Mouse (Mus musculus) heart, embryonic 11.5 days (tissue): Measurements from ENCODE around the gene Slc30a5. TPM values are rescaled to one million over a fixed set of nuclear protein-coding genes. Genes with fewer than 3 reads are reported as not detected.
"Not testable (repeated sequence)": the region's sequence is repeated elsewhere in the genome, so short reads cannot be mapped to it uniquely, and the experiment has no call there.

Experiments
- ATAC-seq: fragments of 200-750 bp; cut with Nextera tagmentation; replicated peaks from 2 replicates; pipeline ENCODE4 v1.8.0; 2017; ENCODE audit warnings: moderate library complexity; ENCODE audit not compliant: insufficient number of reproducible peaks, low FRiP score, low TSS enrichment
- H3K27ac ChIP-seq: fragments of 300-500 bp; sonication (generic); 2 replicates; pipeline ENCODE4 v1.5.1; 2014; ENCODE audit warnings: mild to moderate bottlenecking, low read depth, low read length
- H3K27me3 ChIP-seq: fragments of 300-500 bp; sonication (generic); 2 replicates; pipeline ENCODE4 v1.6.1; 2014; ENCODE audit warnings: mild to moderate bottlenecking, low read length, mixed read lengths; ENCODE audit not compliant: control insufficient read depth, insufficient read depth
- H3K36me3 ChIP-seq: fragments of 300-500 bp; sonication (generic); 2 replicates; pipeline ENCODE4 v1.6.1; 2014; ENCODE audit warnings: mild to moderate bottlenecking, low read length, moderate library complexity, mixed read lengths; ENCODE audit not compliant: control insufficient read depth, insufficient read depth
- H3K4me1 ChIP-seq: fragments of 300-500 bp; sonication (generic); 2 replicates; pipeline ENCODE4 v1.6.1; 2014; ENCODE audit warnings: low read length; ENCODE audit not compliant: control insufficient read depth, insufficient read depth
- H3K4me2 ChIP-seq: fragments of 300-500 bp; sonication (generic); 2 replicates; pipeline ENCODE4 v1.6.1; 2014; ENCODE audit warnings: mild to moderate bottlenecking, moderate library complexity
- H3K4me3 ChIP-seq: fragments of 300-500 bp; sonication (generic); 2 replicates; pipeline ENCODE4 v1.5.1; 2014; ENCODE audit warnings: low read depth, low read length
- H3K9ac ChIP-seq: fragments of 300-500 bp; sonication (generic); 2 replicates; pipeline ENCODE4 v1.6.1; 2014; ENCODE audit warnings: mild to moderate bottlenecking, low read depth, low read length, moderate library complexity
- H3K9me3 ChIP-seq: fragments of 300-500 bp; sonication (generic); replicated peaks from 2 replicates; pipeline ENCODE4 v1.6.1; 2016; ENCODE audit warnings: low read length; ENCODE audit not compliant: control insufficient read depth
- WGBS: fragments of 180-500 bp; shearing (Covaris S2); extraction: QIAGEN DNeasy Blood & Tissue Kit; methylation state at CpG from one replicate; pipeline ENCODE4 v1.1.7; 2014; ENCODE audit not compliant: insufficient replicate concordance; 5-methylcytosine and 5-hydroxymethylcytosine counted together
- polyA plus RNA-seq: library from polyadenylated mRNA; unstranded; fragments of >200 nt; fragmentation: Nextera tagmentation; extraction: Ambion mirVana; gene quantifications from 2 replicates; pipeline ENCODE4 v1.2.1, GENCODE M21; 2014

Slc30a5 gene
- polyA plus RNA-seq, 1 experiment from 2014 or later, result 37.7 TPM

- not testable (repeated sequence) for ATAC-seq
- 94% methylated on average over 11 of the region's 14 CpGs for WGBS
These were observed 45.2 kb downstream of the Slc30a5 start for GRCm38 (mm10) chr13:100788057-100788456.

GRCm38 (mm10) chr13:100787316-100788010 lies 45.8 kb downstream of the Slc30a5 start:
- Histone ChIP-seq H3K27ac (no peak overlapping the region), H3K36me3 (no peaks in the 10 kb centered on the region; the same call in 1 of the 2 replicates), H3K4me1 (peaks cover 18% of the 10 kb centered on the region), H3K9ac (no peak overlapping the region), H3K4me2 (no peak overlapping the region), H3K9me3 (no peaks in the 10 kb centered on the region), H3K4me3 (no peak overlapping the region), H3K27me3 (no peaks in the 10 kb centered on the region)
- WGBS, result 75% methylated on average over 6 of the region's 6 CpGs
- ATAC-seq, result no peak

More at GRCm38 (mm10) chr13:100788057-100788456, 45.2 kb downstream of the Slc30a5 start:
- H3K9ac ChIP-seq, H3K27me3 ChIP-seq, H3K9me3 ChIP-seq, H3K36me3 ChIP-seq, H3K27ac ChIP-seq, H3K4me3 ChIP-seq, H3K4me2 ChIP-seq: not testable (repeated sequence)
- peaks cover 18% of the 10 kb centered on the region for H3K4me1 ChIP-seq

GRCm38 (mm10) chr13:100786414-100786867 lies 46.8 kb downstream of the Slc30a5 start, which contains the start of gene Ccnb1:
Gene Ccnb1 (minus strand): TSS chr13:100786570.
- peak; percentile 98 for ATAC-seq
- Histone ChIP-seq H3K4me1 (peaks cover 18% of the 10 kb centered on the region), H3K36me3 (peaks cover 6% of the 10 kb centered on the region), H3K9ac (peak within 1 kb of the TSS; percentile 83), H3K27ac (peak within 1 kb of the TSS; percentile 60), H3K4me2 (peak within 1 kb of the TSS; percentile 67), H3K9me3 (no peaks in the 10 kb centered on the region), H3K4me3 (peak within 1 kb of the TSS; percentile 68), H3K27me3 (no peaks in the 10 kb centered on the region)
- WGBS, result under 1% methylated on average over 35 of the region's 35 CpGs

GRCm38 (mm10) chr13:100785806-100786413 lies 47.3 kb downstream of the Slc30a5 start:
- Histone ChIP-seq H3K4me1 (peaks cover 18% of the 10 kb centered on the region), H3K4me2 (peak overlapping the region; percentile 59), H3K27me3 (no peaks in the 10 kb centered on the region), H3K4me3 (peak overlapping the region; percentile 68), H3K27ac (peak overlapping the region; percentile 60), H3K9ac (peak overlapping the region; percentile 83), H3K36me3 (peaks cover 9% of the 10 kb centered on the region), H3K9me3 (no peaks in the 10 kb centered on the region)
- ATAC-seq, result peak; percentile 16; the same call in 1 of the 2 replicates
- WGBS, result under 1% methylated on average over 30 of the region's 30 CpGs

- WGBS, result 67% methylated on average over 3 of the region's 3 CpGs
- no peak overlapping the region for H3K9ac ChIP-seq
- H3K27me3 ChIP-seq, result no peaks in the 10 kb centered on the region
- no peak overlapping the region for H3K4me3 ChIP-seq
- no peaks in the 10 kb centered on the region for H3K9me3 ChIP-seq
- no peak overlapping the region for H3K27ac ChIP-seq
- peaks cover 15% of the 10 kb centered on the region for H3K36me3 ChIP-seq
- no peak overlapping the region for H3K4me2 ChIP-seq
- H3K4me1 ChIP-seq, result peaks cover 7% of the 10 kb centered on the region; the same call in 1 of the 2 replicates
- ATAC-seq, result no peak
These were observed 55.7 kb downstream of the Slc30a5 start for GRCm38 (mm10) chr13:100777491-100777890.

GRCm38 (mm10) chr13:100776710-100777109 lies 56.5 kb downstream of the Slc30a5 start:
- Histone ChIP-seq H3K4me3 (no peak overlapping the region), H3K4me2 (peak overlapping the region; percentile 92; the same call in 1 of the 2 replicates), H3K36me3 (peaks cover 10% of the 10 kb centered on the region), H3K9me3 (no peaks in the 10 kb centered on the region), H3K27ac (no peak overlapping the region), H3K9ac (no peak overlapping the region), H3K4me1 (0 out of 2 replicates have a peak, but pooled peaks cover 7% of the 10 kb centered on the region), H3K27me3 (no peaks in the 10 kb centered on the region)
- 64% methylated on average over 6 of the region's 6 CpGs for WGBS
- ATAC-seq, result no peak

GRCm38 (mm10) chr13:100776056-100776419 lies 57.2 kb downstream of the Slc30a5 start:
- no peaks in the 10 kb centered on the region for H3K27me3 ChIP-seq
- H3K27ac ChIP-seq, result no peak overlapping the region
- peaks cover 8% of the 10 kb centered on the region; the same call in 1 of the 2 replicates for H3K36me3 ChIP-seq
- no peaks in the 10 kb centered on the region for H3K9me3 ChIP-seq
- H3K4me1 ChIP-seq, result 0 out of 2 replicates have a peak, but pooled peaks cover 7% of the 10 kb centered on the region
- 17% methylated on average over 8 of the region's 8 CpGs for WGBS
- peak overlapping the region; percentile 85 for H3K9ac ChIP-seq
- H3K4me2 ChIP-seq, result peak overlapping the region; percentile 92
- H3K4me3 ChIP-seq, result peak overlapping the region; percentile 93
- ATAC-seq, result no peak

- ATAC-seq, result peak; percentile 82
- Histone ChIP-seq H3K27ac (peak within 1 kb of the TSS; percentile 68; the same call in 1 of the 2 replicates), H3K27me3 (no peaks in the 10 kb centered on the region), H3K9me3 (no peaks in the 10 kb centered on the region), H3K4me1 (0 out of 2 replicates have a peak, but pooled peaks cover 7% of the 10 kb centered on the region), H3K4me2 (peak within 1 kb of the TSS; percentile 92), H3K9ac (peak within 1 kb of the TSS; percentile 85), H3K4me3 (peak within 1 kb of the TSS; percentile 93), H3K36me3 (peaks cover 4% of the 10 kb centered on the region; the same call in 1 of the 2 replicates)
- WGBS, result 1% methylated on average over 46 of the region's 46 CpGs
These were observed 57.8 kb downstream of the Slc30a5 start, which contains the start of gene Cenph for GRCm38 (mm10) chr13:100775252-100776055. Gene Cenph (minus strand): TSS chr13:100775899.
